Mouse (Mus musculus) lung, adult 2 months (tissue): ENCODE results near the gene Fam163b. TPM values are rescaled to one million over a fixed set of nuclear protein-coding genes. Genes with fewer than 3 reads are reported as not detected.

ENCODE experiments used
- DNase-seq: peaks from one replicate; pipeline ENCODE4 v3.0.0; 2022
- H3K4me1 ChIP-seq: fragments of 200-500 bp; 2 replicates; pipeline ENCODE4 v1.6.1; 2011; ENCODE audit warnings: low read length; ENCODE audit not compliant: control insufficient read depth, insufficient read depth
- H3K4me3 ChIP-seq: fragments of 200-500 bp; replicated peaks from 2 replicates; pipeline ENCODE3; 2011; ENCODE audit warnings: low read depth, mild to moderate bottlenecking, control low read depth, low read length; ENCODE audit errors: extremely low read depth
- CTCF ChIP-seq: fragments of 200-500 bp; IDR thresholded peaks from 2 replicates; pipeline ENCODE4 v1.5.1; 2011; ENCODE audit warnings: mild to moderate bottlenecking, low read length, control low read depth; ENCODE audit not compliant: insufficient read depth
- POLR2A ChIP-seq: fragments of 200-500 bp; IDR thresholded peaks from 2 replicates; pipeline ENCODE4 v1.6.1; 2011; ENCODE audit warnings: low read depth, mild to moderate bottlenecking, control low read depth, low read length, borderline replicate concordance; ENCODE audit errors: extremely low read depth
- WGBS: fragments of 180-500 bp; shearing (Covaris S2); methylation state at CpG from one replicate; pipeline ENCODE4 v1.1.7; 2018; 5-methylcytosine and 5-hydroxymethylcytosine counted together
- polyA plus RNA-seq: library from polyadenylated mRNA; depleted of rRNA; stranded (reverse); fragments of >200 nt; gene quantifications from 2 replicates; pipeline ENCODE4 v1.2.3, GENCODE M21; 2012

The Fam163b gene
- polyA plus RNA-seq, 1 experiment = 0.04 TPM

- H3K4me3 ChIP-seq = no peak overlapping the region
- no peak for DNase-seq
- WGBS = 53% methylated on average over 1 of the region's 1 CpGs
- TF ChIP-seq CTCF (no peak), POLR2A (no peak)
- H3K4me1 ChIP-seq = no peaks in the 10 kb centered on the region
Observed at GRCm38 (mm10) chr2:27136789-27137188, 5.5 kb downstream of the Fam163b start.

GRCm38 (mm10) chr2:27136336-27136735, 6.0 kb downstream of the Fam163b start:
- TF ChIP-seq POLR2A (no peak), CTCF (no peak)
- Histone ChIP-seq H3K4me1 (no peaks in the 10 kb centered on the region), H3K4me3 (no peak overlapping the region)
- DNase-seq = no peak
- WGBS = 59% methylated on average over 3 of the region's 3 CpGs

- Histone ChIP-seq H3K4me3 (no peak overlapping the region), H3K4me1 (no peaks in the 10 kb centered on the region)
- TF ChIP-seq CTCF = no peak
- TF ChIP-seq POLR2A = no peak
- 79% methylated on average over 5 of the region's 5 CpGs for WGBS
- no peak for DNase-seq
Observed at GRCm38 (mm10) chr2:27135935-27136334, 6.4 kb downstream of the Fam163b start.

DNA sequence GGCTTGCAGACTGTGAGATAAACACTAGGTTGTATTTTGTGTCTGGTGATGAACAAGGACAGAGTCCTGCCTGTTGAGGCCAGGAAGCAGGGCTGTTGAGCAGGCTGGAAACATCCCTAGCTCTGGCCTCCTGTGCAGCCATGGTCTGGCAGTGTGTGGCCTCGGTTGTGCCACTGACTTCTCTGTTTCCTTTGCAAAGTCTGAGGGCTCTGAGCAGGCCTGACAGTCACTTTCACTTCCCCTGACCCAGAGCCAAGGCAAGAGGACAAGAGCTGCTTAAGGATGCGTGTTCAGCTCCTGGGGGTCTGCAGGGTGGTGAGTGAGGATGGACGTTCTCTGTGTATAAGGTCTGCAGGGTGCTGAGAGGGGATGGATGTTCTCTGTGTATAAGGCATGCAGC, 13.3 kb downstream of the Fam163b start:
- no peak overlapping the region for H3K4me3 ChIP-seq
- no peak for DNase-seq
- 50% methylated on average over 3 of the region's 3 CpGs for WGBS
- TF ChIP-seq POLR2A (no peak), CTCF (no peak)
- 0 out of 2 replicates have a peak, but pooled peaks cover 2% of the 10 kb centered on the region for H3K4me1 ChIP-seq

DNA sequence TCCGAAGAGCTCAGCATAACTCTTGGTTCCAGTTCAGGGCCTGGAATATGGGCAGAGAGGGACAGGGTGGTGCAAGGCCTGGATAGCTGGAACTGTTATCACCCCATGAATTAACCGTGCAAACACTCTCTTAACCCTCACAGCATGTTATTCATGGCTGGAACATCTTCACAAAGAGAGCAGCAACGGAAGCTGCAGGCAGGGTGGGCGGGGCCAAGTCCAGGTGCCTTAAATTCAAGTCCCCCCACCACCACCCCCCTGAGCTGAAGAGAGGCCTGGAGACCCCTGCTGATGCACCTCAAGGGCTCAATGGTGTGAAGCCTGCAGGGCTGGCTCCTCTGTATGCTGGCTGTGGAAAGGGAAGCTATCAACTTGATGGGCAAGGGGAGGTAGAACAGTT, 15.8 kb downstream of the Fam163b start:
- TF ChIP-seq CTCF = no peak
- WGBS = 61% methylated on average over 4 of the region's 4 CpGs
- Histone ChIP-seq H3K4me3 (no peak overlapping the region), H3K4me1 (0 out of 2 replicates have a peak, but pooled peaks cover 2% of the 10 kb centered on the region)
- no peak for DNase-seq

GRCm38 (mm10) chr2:27125979-27126378, 16.3 kb downstream of the Fam163b start:
- DNase-seq = peak; percentile 65
- WGBS = 24% methylated on average over 10 of the region's 10 CpGs
- no peak overlapping the region for H3K4me3 ChIP-seq
- H3K4me1 ChIP-seq = 0 out of 2 replicates have a peak, but pooled peaks cover 2% of the 10 kb centered on the region
- no peak for TF ChIP-seq POLR2A
- peak; percentile 80 for TF ChIP-seq CTCF

- DNase-seq = no peak
- H3K4me1 ChIP-seq = 0 out of 2 replicates have a peak, but pooled peaks cover 2% of the 10 kb centered on the region
- no peak overlapping the region for H3K4me3 ChIP-seq
- TF ChIP-seq CTCF = no peak
- no peak for TF ChIP-seq POLR2A
- WGBS = 93% methylated on average over 4 of the region's 4 CpGs
Observed at GRCm38 (mm10) chr2:27123121-27123520, 19.2 kb downstream of the Fam163b start.

DNA sequence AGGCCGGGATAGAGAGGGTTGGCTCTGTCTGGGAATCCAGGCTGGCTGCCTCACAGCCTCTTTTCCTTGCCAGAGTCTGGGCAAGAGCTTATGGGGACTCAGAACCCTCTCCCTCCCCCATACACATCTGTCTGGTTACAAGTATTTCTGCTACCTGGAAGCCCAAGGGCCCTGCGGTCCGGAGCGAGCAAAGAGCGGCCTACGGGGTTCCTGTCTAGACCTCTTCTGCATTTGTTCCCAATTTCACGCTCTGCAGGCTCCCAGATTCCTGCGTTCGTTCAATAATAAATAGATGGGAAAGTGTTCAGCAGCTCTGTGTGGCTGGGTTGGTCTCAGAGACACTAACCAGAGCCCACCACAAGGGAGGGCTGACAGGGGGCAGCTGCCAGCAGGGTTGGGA, 19.7 kb downstream of the Fam163b start:
- 0 out of 2 replicates have a peak, but pooled peaks cover 2% of the 10 kb centered on the region for H3K4me1 ChIP-seq
- no peak overlapping the region for H3K4me3 ChIP-seq
- TF ChIP-seq POLR2A = no peak
- WGBS = 78% methylated on average over 9 of the region's 9 CpGs
- no peak for DNase-seq

GRCm38 (mm10) chr2:27121626-27122355, 20.5 kb downstream of the Fam163b start:
- 0 out of 2 replicates have a peak, but pooled peaks cover 2% of the 10 kb centered on the region for H3K4me1 ChIP-seq
- WGBS = 37% methylated on average over 9 of the region's 9 CpGs
- DNase-seq = no peak
- H3K4me3 ChIP-seq = no peak overlapping the region
- no peak for TF ChIP-seq POLR2A
- TF ChIP-seq CTCF = no peak

DNA sequence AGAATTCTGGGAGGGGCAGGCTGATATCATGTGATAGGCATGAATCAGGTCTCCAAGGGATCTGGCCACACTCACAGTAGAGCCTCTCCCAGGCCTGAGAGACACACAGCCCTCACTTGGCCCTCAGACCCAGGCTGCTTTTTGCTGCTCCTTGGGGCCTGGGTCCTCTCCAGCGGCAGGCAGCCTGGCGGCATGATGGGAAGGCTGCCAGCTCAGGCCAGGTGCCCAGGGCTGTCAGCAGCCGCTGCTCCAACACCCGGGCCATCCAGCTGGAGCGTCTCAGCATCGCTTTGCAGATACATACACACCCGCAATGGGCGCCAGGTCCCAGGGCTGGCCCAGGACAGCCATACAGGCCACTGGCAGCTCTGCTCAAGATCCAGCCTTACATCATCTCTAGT, 22.1 kb downstream of the Fam163b start:
- Histone ChIP-seq H3K4me3 (no peak overlapping the region), H3K4me1 (no peaks in the 10 kb centered on the region)
- 60% methylated on average over 8 of the region's 8 CpGs for WGBS
- TF ChIP-seq CTCF = no peak
- no peak for TF ChIP-seq POLR2A
- peak; percentile 13 for DNase-seq
